23 mouse cellular contexts compared by ENCODE assay signal in the genomic region with DNA sequence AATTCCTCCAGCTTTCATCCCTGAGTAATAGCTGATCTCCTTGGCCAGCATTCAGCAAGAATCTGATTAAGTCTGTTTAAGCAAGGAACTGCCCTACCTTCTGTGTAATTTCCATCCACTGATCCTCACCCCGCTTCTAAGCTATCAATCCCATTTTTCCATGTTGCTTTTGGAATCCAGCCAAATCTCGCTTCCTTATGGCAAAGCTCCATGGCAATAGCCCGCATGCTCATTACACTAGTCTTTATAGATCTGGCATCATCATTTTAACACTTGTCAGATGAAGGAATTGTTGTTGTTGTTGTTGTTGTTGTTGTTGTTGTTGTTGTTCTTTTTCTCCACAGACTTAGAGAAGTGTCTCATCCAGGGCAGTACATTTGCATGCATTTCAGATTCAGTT.
DNase-seq lines count a peak whose midpoint lies in the region; ATAC-seq and TF ChIP-seq lines count a peak whose summit lies in the region.
"Had no signal": no experiment of that assay in that cellular context is flagged by ENCODE, and none has a peak within 500 bp of the region (broad histone marks: within the 10 kb centered on the region; RNA-seq: fewer than 3 reads in every experiment).

No protein-coding gene starts in this region.

- H3K27me3 ChIP-seq in forebrain, embryonic 15.5 days, result no peaks in the 10 kb centered on the region
- no peaks in the 10 kb centered on the region for H3K27me3 ChIP-seq in forebrain, embryonic 11.5 days (ENCODE audit: control insufficient read depth, insufficient read depth, low read length)
- H3K27me3 ChIP-seq: heart, embryonic 15.5 days; kidney, embryonic 15.5 days; limb, embryonic 12.5 days; megakaryocyte, embryonic 14.5 days had no signal

- no peak overlapping the region for H3K4me2 ChIP-seq in forebrain, embryonic 15.5 days (replicated peaks)
- no peak overlapping the region for H3K4me2 ChIP-seq in forebrain, embryonic 11.5 days (ENCODE audit: low read depth, low read length, severe bottlenecking)
- H3K4me2 ChIP-seq: heart, embryonic 15.5 days; kidney, embryonic 15.5 days; limb, embryonic 12.5 days; liver, embryonic 11.5 days had no signal

- no peaks in the 10 kb centered on the region for H3K36me3 ChIP-seq in forebrain, embryonic 15.5 days
- H3K36me3 ChIP-seq in forebrain, embryonic 11.5 days (ENCODE audit: control insufficient read depth, insufficient read depth, low read length), result no peaks in the 10 kb centered on the region
- H3K36me3 ChIP-seq: heart, embryonic 15.5 days; kidney, embryonic 15.5 days; limb, embryonic 12.5 days had no signal

- ATAC-seq in forebrain, embryonic 15.5 days (replicated peaks), result peak; percentile 58
- ATAC-seq in forebrain, embryonic 11.5 days (replicated peaks; ENCODE audit: low FRiP score), result no peak
- ATAC-seq: activated CD4-positive, CD25-positive, alpha-beta regulatory T cell, adult 4 months; hindbrain, embryonic 16.5 days; intestine, embryonic 16.5 days; liver, postnatal 0 days; midbrain, embryonic 16.5 days had no signal

- 28% methylated on average over 3 of the region's 3 CpGs for WGBS in forebrain, embryonic 15.5 days
- WGBS in forebrain, embryonic 11.5 days, result 81% methylated on average over 3 of the region's 3 CpGs

- no peak overlapping the region for H3K27ac ChIP-seq in forebrain, embryonic 15.5 days (replicated peaks)
- H3K27ac ChIP-seq in forebrain, embryonic 11.5 days (ENCODE audit: low read depth, low read length), result no peak overlapping the region
- peak overlapping the region; percentile 68; the same call in 1 of the 2 replicates for H3K27ac ChIP-seq in layer of hippocampus, adult 2 months
- H3K27ac ChIP-seq: heart, embryonic 15.5 days; kidney, embryonic 15.5 days; limb, embryonic 12.5 days; stomach, postnatal 0 days had no signal

- peaks cover 13% of the 10 kb centered on the region for H3K4me1 ChIP-seq in forebrain, embryonic 15.5 days
- H3K4me1 ChIP-seq in forebrain, embryonic 11.5 days (replicated peaks; ENCODE audit: control insufficient read depth, insufficient read depth, low read length), result no peaks in the 10 kb centered on the region
- H3K4me1 ChIP-seq: kidney, embryonic 15.5 days; limb, embryonic 12.5 days; megakaryocyte, embryonic 14.5 days had no signal

- no peak overlapping the region for H3K4me3 ChIP-seq in forebrain, embryonic 15.5 days
- no peak overlapping the region for H3K4me3 ChIP-seq in forebrain, embryonic 11.5 days (ENCODE audit: low read depth, low read length)
- H3K4me3 ChIP-seq in layer of hippocampus, adult 2 months, result no peak overlapping the region
- H3K4me3 ChIP-seq: heart, embryonic 15.5 days; kidney, embryonic 15.5 days; limb, embryonic 12.5 days; megakaryocyte, embryonic 14.5 days had no signal

- no peak for TF ChIP-seq CTCF in layer of hippocampus, adult 2 months (conservative IDR thresholded peaks at IDR 0.05)

- no peak overlapping the region for H3K9ac ChIP-seq in forebrain, embryonic 15.5 days (replicated peaks)
- no peak overlapping the region for H3K9ac ChIP-seq in forebrain, embryonic 11.5 days (ENCODE audit: low read length)
- H3K9ac ChIP-seq: heart, embryonic 15.5 days; kidney, embryonic 15.5 days; limb, embryonic 12.5 days; liver, postnatal 0 days had no signal

- no peaks in the 10 kb centered on the region for H3K9me3 ChIP-seq in forebrain, embryonic 15.5 days
- no peaks in the 10 kb centered on the region for H3K9me3 ChIP-seq in forebrain, embryonic 11.5 days (ENCODE audit: control insufficient read depth, low read length)
- H3K9me3 ChIP-seq: heart, embryonic 15.5 days; kidney, embryonic 15.5 days; limb, embryonic 12.5 days had no signal

- no peak for DNase-seq in forebrain, embryonic 11.5 days (ENCODE audit: low spot score)
- DNase-seq in layer of hippocampus, adult 2 months (ENCODE audit: low spot score in 2 of 2), result peak in 1 of 2 experiments; percentile 21
- DNase-seq in layer of hippocampus, adult 8-10 months (ENCODE audit: low spot score in 2 of 2), result no peak
- DNase-seq in retina, postnatal 1 day, result peak; percentile 30
- DNase-seq in retina, embryonic 14.5 days (ENCODE audit: low spot score), result no peak
- no peak for DNase-seq in testis, postnatal 10 days (ENCODE audit: low spot score)
- DNase-seq: adrenal gland, adult 8-10 months; cerebellum, adult 2 months; gastrocnemius, postnatal 36 days; heart, postnatal 36 days; liver, postnatal 0 days; lung, postnatal 36 days had no signal
